Mouse (Mus musculus) ES-Bruce4 (cell line): ENCODE measurements around the gene Ensa.

Experiments used
- CTCF ChIP-seq: IDR thresholded peaks from one replicate; pipeline ENCODE4 v1.8.1; 2011; ENCODE audit warnings: low read depth, low read length
- EP300 ChIP-seq: IDR thresholded peaks from 2 replicates; pipeline ENCODE4 v1.6.1; 2011; ENCODE audit warnings: low read depth, low read length; ENCODE audit not compliant: insufficient read depth
- POLR2A ChIP-seq: IDR thresholded peaks from one replicate; pipeline ENCODE4 v1.8.1; 2011; ENCODE audit warnings: low read length; ENCODE audit not compliant: insufficient read depth

DNA sequence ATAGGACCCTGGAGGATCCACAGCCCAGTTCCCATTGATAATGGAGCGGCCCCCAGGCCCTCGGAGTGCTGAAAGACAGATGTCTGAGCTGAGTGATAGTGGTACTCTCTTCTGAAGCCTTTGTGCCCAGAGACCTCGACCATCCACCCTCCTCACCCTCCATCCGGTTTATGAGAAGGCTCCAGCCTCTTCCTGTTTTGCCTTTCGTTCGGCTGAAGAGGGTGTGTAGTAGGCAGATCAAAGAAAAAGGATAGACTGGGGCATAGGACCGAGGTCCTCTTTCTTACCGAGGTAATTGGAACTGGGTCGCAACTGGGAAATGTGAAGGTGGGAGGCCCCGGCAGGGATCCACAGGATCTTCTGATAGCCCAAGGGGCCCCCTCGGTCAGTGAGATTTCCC is 56.6 kb downstream of the Ensa start:
- TF ChIP-seq EP300 (no peak), POLR2A (no peak), CTCF (no peak)
